Mouse (Mus musculus) lung, adult 2 months (tissue): ENCODE measurements around the gene Hist3h2a.

Experiments
- CTCF ChIP-seq: fragments of 200-500 bp; IDR thresholded peaks from 2 replicates; pipeline ENCODE4 v1.5.1; 2011; ENCODE audit warnings: mild to moderate bottlenecking, low read length, control low read depth; ENCODE audit not compliant: insufficient read depth
- POLR2A ChIP-seq: fragments of 200-500 bp; IDR thresholded peaks from 2 replicates; pipeline ENCODE4 v1.6.1; 2011; ENCODE audit warnings: low read depth, mild to moderate bottlenecking, control low read depth, low read length, borderline replicate concordance; ENCODE audit errors: extremely low read depth

GRCm38 (mm10) chr11:58982471-58983097 is 28.1 kb downstream of the Hist3h2a start:
- no peak for TF ChIP-seq CTCF
- no peak for TF ChIP-seq POLR2A
